Mouse (Mus musculus): ENCODE results near the gene Rassf4.
"Not testable (repeated sequence)": the region's sequence is repeated elsewhere in the genome, so short reads cannot be mapped to it uniquely, and the experiment has no call there.

Rassf4 gene

GRCm38 (mm10) chr6:116636581-116637235, 37.0 kb downstream of the Rassf4 start:
- no peak for DNase-seq (ENCODE audit: low spot score in 2 of 2)

GRCm38 (mm10) chr6:116635251-116636180, 38.2 kb downstream of the Rassf4 start:
- DNase-seq (ENCODE audit: low spot score in 2 of 2): peak; percentile 58 to 82

DNA sequence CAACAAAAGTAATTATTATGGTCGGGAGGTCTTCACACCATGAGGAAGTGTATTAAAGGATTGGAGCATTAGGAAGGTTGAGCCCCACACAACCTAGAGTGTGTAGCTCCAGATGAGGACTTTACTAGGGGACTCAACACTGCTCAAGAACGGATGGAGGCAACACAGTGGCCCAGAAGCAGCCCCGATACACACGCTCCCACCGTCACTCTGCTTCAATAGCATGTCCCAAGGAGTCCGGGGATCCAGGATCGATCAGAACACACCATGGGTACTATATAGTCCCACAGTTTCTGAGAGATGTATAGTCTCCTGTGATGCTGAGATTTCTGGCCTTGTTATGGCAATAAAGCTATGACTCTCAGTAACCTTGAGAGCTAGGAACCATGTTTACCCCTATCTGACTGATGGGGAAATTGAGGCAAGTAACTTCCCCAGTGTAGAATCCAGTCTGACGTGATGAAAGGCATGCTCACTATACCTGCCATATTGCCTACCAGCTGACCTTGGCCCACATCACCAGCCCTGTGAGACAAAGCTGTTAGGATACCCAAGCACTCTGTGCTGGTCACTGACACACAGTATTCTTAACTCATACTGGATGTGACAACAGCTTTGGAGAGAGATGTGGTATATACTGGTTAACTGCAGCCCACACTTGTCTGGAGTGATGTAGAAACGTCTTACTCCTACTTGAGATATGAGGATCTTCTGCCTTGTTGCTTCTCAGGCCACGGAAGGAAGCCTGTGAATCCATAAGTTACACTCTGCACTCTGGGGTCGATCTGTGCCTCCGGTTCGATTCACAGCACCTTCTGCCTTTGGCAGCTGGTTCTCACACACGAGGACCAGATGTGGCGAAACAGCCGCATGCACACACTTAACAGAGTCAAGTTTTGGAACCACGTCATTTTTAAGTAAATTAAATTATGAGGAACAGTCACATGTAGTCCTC, 39.7 kb downstream of the Rassf4 start:
- no peak for DNase-seq (ENCODE audit: low spot score in 2 of 2)

DNA sequence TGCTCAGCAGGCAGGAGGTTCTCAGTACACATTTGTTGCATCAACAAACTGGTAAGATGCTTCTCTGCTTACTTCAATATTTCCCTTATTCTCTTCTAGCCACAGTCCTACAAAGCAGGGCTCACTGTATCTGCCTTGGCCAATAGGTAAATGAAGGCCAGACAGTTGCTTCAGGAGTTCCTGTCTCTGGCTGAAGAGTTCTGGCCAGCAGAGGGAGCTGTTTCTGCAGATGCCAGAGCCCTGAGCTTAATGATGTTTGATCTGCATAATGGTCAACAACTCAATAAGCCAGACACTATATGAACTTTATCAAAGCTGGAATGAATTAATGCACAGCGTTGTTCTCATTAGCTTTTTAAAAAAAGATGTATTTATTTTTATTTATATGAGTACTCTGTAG, 41.6 kb downstream of the Rassf4 start:
- DNase-seq (ENCODE audit: low spot score in 2 of 2): peak; percentile 73 to 82

- no peak for DNase-seq (ENCODE audit: low spot score in 2 of 2)
Measured at GRCm38 (mm10) chr6:116629766-116630165, 44.0 kb downstream of the Rassf4 start.

GRCm38 (mm10) chr6:116628539-116629171, 45.1 kb downstream of the Rassf4 start, which contains the start of gene Zfp422:
Gene Zfp422 (minus strand): TSS chr6:116628999.
- DNase-seq (ENCODE audit: low spot score in 2 of 2): peak; percentile 52 to 58

GRCm38 (mm10) chr6:116628095-116628494, 45.7 kb downstream of the Rassf4 start:
- no peak for DNase-seq (ENCODE audit: low spot score in 2 of 2)

DNA sequence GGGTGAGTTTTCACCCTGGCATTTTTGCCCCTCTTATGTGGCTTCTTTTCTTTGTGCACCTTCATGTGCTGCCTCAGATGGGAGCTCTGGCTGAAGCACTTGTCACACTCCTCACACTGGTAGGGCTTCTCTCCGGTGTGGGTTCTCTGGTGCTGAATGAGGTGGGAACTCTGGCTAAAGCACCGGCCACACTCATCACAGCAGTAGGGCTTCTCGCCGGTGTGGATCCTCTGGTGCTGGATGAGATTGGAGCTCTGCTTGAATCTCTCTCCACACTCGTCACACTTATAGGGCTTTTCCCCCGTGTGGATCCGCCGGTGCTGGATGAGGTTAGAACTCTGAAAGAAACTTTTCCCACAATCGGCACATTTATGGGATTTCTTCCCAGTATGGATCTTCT, 47.3 kb downstream of the Rassf4 start:
- not testable (repeated sequence) for DNase-seq (ENCODE audit: low spot score in 2 of 2)

DNA sequence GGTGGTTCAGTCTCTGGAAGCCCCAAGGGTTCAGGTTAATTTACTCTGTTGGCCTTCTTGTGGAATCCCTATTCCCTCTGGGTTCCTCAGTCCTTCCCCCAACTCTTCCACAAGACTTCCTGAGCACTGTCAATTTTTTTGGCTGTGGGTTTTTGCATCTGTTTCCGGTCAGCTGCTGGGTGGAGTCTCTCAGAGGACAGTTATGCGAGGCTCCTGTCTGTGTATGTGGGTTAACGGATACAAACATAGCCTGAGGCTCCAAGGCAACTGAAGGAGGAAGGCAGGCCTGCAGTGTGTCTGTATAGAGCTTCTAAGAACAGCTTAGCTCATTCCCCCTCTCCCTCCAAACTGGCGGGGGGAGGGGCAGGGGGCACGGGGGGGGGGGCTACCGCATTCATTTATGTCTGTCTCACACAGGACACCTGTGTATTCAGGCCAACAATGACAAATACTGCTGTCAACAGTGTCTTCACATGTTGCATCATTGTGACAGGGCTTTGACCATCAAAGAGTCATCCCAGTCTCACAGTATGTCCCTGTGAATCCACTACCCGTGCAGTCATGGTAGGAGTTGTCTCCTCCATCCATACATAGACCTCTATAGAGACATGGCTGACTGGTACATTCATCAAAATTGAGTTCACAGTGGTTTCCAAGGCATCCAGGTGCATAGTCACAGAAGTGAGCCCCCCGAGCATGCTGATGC, 52.3 kb downstream of the Rassf4 start:
- DNase-seq (ENCODE audit: low spot score in 2 of 2): no peak

GRCm38 (mm10) chr6:116618073-116618472, 55.7 kb downstream of the Rassf4 start:
- no peak for DNase-seq (ENCODE audit: low spot score in 2 of 2)

GRCm38 (mm10) chr6:116615719-116616118, 58.0 kb downstream of the Rassf4 start:
- no peak for DNase-seq (ENCODE audit: low spot score in 2 of 2)

GRCm38 (mm10) chr6:116607230-116607629, 66.5 kb downstream of the Rassf4 start:
- DNase-seq (ENCODE audit: low spot score in 2 of 2): no peak

GRCm38 (mm10) chr6:116600969-116601368, 72.8 kb downstream of the Rassf4 start:
- not testable (repeated sequence) for DNase-seq (ENCODE audit: low spot score in 2 of 2)

DNA sequence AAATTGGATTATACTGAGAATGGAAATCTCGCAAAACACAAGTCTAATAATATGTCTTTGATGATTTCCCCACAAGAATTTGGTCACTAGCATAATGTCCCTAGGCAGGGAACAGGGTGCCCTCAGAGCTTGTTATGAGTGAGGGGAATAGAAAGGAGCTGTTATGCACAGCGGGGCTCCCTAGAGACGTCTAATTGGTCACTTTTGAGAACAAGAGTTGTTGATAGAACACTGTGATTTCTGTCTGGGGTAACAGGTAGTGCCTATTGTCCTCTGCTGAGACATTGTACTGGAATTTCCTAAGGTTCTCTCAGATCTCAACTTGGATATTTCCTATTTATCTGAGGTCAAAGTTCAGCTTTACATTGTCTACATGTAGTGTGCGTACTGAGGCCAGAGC, 89.7 kb downstream of the Rassf4 start, which contains the start of gene Olfr215:
Gene Olfr215, minus strand, starts transcription at position 101 of the 400 bp plus-strand sequence.
- DNase-seq (ENCODE audit: low spot score in 2 of 2): no peak

Measured in urinary bladder, postnatal 36 days (tissue).